ENCODE assay signal across 19 mouse cellular contexts in genomic region chr10:126765648-126766047, GRCm38 (mm10).
"Had no signal": no experiment of that assay in that cellular context is flagged by ENCODE, and none has a peak within 500 bp of the region (broad histone marks: within the 10 kb centered on the region; RNA-seq: fewer than 3 reads in every experiment).

No protein-coding gene starts in this region.

- H3K36me3 ChIP-seq: liver, embryonic 15.5 days; lung, embryonic 15.5 days; midbrain, embryonic 10.5 days; midbrain, embryonic 13.5 days; midbrain, embryonic 15.5 days; neural tube, embryonic 13.5 days; neural tube, embryonic 15.5 days had no signal

- H3K9ac ChIP-seq: liver, embryonic 15.5 days; liver, postnatal 0 days; lung, embryonic 15.5 days; midbrain, embryonic 13.5 days; midbrain, embryonic 15.5 days; neural tube, embryonic 13.5 days; neural tube, embryonic 15.5 days had no signal

- H3K9me3 ChIP-seq: liver, embryonic 15.5 days; lung, embryonic 15.5 days; midbrain, embryonic 10.5 days; midbrain, embryonic 13.5 days; midbrain, embryonic 15.5 days; neural tube, embryonic 13.5 days; neural tube, embryonic 15.5 days had no signal

- H3K27ac ChIP-seq: liver, embryonic 15.5 days; lung, embryonic 15.5 days; midbrain, embryonic 10.5 days; midbrain, embryonic 13.5 days; midbrain, embryonic 15.5 days; neural tube, embryonic 13.5 days; neural tube, embryonic 15.5 days had no signal

- H3K4me1 ChIP-seq: liver, embryonic 15.5 days; lung, embryonic 15.5 days; midbrain, embryonic 10.5 days; midbrain, embryonic 13.5 days; midbrain, embryonic 15.5 days; neural tube, embryonic 13.5 days; neural tube, embryonic 15.5 days had no signal

- H3K4me3 ChIP-seq: liver, embryonic 15.5 days; lung, embryonic 15.5 days; midbrain, embryonic 10.5 days; midbrain, embryonic 13.5 days; midbrain, embryonic 15.5 days; myocyte; neural tube, embryonic 13.5 days; neural tube, embryonic 15.5 days had no signal

- DNase-seq: liver, postnatal 0 days; lung, adult 2 months; lung, postnatal 4 days; retina, postnatal 1 day; right cerebral cortex, adult 18-20 months; right cerebral cortex, postnatal 25 days; right cerebral cortex, postnatal 4 days; spleen, adult 18-20 months; thymus, adult 18-20 months; thymus, postnatal 14 days; thymus, postnatal 36 days had no signal

- H3K27me3 ChIP-seq: liver, embryonic 15.5 days; lung, embryonic 15.5 days; midbrain, embryonic 13.5 days; midbrain, embryonic 15.5 days; neural tube, embryonic 13.5 days; neural tube, embryonic 15.5 days had no signal

- H3K4me2 ChIP-seq: liver, embryonic 15.5 days; lung, embryonic 15.5 days; midbrain, embryonic 13.5 days; midbrain, embryonic 15.5 days; neural tube, embryonic 13.5 days; neural tube, embryonic 15.5 days had no signal
